Mouse (Mus musculus) heart, postnatal 36 days (tissue): ENCODE measurements around the gene Ppp1r3a. TPM values are rescaled to one million over a fixed set of nuclear protein-coding genes. Genes with fewer than 3 reads are reported as not detected.

Experiments
- total RNA-seq, 2 experiments: library from RNA; stranded (reverse); gene quantifications; 2 replicates each; pipeline ENCODE4 v1.2.3; 2021

Ppp1r3a gene
- total RNA-seq, 2 experiments from 2014 or later = 76.1 to 78.2 TPM

Other genes starting within 250 kb of the Ppp1r3a start
- gene Foxp2, start 146.1 kb upstream of the Ppp1r3a start, total RNA-seq = 1 to 10 TPM; 2.6 to 3.2 TPM